Mouse (Mus musculus) left cerebral cortex, postnatal 4 days (tissue): ENCODE measurements at regions not wholly inside any gene's neighbourhood (a gene's known extent, or its start where the extent isn't known, plus 50 kb on each side); places are given as distances from the start of the nearest gene placed in this dataset.

Experiments used
- DNase-seq: peaks from one replicate; pipeline ENCODE4 v3.0.0-alpha.2; 2022
- intact Hi-C: fragments of 180-260 bp; cut with DNase I; formaldehyde crosslinking; loops from one replicate; pipeline ENCODE4 v1.15.1; 2025

DNA sequence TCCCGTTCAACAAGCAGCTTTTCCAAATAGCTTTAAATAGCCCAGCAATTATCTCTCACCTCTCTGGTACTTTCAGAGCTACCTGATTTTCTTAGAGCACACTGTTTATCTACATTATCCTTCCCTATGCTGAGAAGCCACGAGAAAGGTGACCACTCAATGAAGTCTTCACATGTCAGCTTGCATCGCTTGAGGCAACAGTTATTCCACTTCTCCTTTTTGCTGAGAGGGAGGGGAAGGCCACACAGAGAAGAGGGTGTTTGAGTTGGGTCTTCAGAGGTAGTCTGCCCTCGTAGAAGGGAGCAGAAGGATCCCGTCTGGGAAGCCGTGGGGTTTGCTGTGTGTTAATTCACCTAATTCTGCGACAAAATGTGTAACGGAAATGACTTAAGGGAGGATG is 106.3 kb upstream of the Arid2 start:
- no peak for DNase-seq

GRCm38 (mm10) chr15:96182313-96182712 is 105.0 kb upstream of the Arid2 start:
- intact Hi-C loops, result no loop called here
- DNase-seq, result no peak

More for the DNA sequence above, 106.3 kb upstream of the Arid2 start:
- intact Hi-C loops, result no loop called here

- DNase-seq, result no peak
- intact Hi-C loops, result no loop called here
Observed at GRCm38 (mm10) chr15:96183069-96183468, 104.2 kb upstream of the Arid2 start.

GRCm38 (mm10) chr15:96184666-96185065 is 102.7 kb upstream of the Arid2 start:
- no peak for DNase-seq
- intact Hi-C loops, result no loop called here

DNA sequence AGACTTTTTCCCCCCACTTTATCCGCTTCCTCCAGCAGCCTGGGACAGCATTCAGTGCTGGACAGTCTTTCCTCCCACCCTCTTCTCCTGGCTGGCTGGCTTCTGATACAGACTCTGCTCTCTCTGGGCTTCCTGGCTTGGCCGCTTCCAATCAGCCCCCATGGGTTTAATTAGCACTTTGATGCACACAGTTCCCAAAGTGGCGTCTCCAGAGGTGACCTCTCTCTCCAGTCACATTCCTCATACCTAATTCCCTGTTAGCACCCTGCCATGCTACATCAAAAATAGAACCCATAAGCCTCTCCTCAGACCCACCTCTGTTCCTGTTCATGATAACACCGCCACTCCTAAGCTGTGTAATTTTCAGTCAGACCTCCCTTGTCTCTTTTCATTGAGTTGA is 101.9 kb upstream of the Arid2 start:
- no peak for DNase-seq
- intact Hi-C loops, result no loop called here

- intact Hi-C loops, result no loop called here
- peak; percentile 53 for DNase-seq
Observed at GRCm38 (mm10) chr15:96185901-96186300, 101.4 kb upstream of the Arid2 start.

DNA sequence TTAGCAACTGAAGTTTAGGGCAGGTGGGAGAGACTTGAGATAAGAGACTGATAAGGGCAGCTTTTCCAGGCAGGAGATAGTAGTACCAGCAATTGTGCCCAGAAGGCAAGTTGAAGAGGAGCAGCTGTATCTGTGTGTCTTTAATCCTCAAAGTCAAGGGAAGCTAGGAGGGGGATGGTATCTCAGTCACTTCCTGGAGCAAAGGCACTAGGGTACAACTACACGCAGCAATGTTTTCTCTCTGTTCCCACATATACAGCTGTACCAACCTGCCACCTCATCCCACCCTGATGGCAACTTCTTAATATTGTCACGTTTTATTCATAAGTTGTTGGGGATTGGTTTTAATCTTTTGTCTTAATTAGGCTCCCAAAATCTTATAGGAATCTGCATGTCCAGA is 97.8 kb upstream of the Arid2 start:
- no peak for DNase-seq
- intact Hi-C loops, result no loop called here

DNA sequence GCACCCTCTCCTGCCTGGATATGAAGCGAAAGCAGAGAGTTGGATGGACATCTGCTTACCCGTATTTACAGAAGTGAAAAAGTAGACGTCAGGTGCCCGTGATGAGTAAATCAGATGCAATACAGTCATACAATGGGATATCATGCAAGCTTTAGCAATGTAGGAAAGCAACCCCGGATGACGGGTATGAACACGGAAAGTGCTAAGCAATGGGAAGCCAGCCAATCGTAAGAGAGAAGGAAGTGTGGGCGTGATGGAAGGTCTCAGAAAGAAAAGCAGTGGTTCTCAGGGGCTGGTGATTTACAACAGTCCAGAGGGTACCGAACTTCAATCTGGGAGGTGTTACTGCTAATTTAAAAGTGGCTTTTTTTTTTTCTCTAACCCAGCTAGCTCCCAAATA is 89.9 kb upstream of the Arid2 start:
- intact Hi-C loops, result no loop called here
- DNase-seq, result no peak

GRCm38 (mm10) chr15:96197932-96198331 is 89.4 kb upstream of the Arid2 start:
- intact Hi-C loops, result no loop called here
- no peak for DNase-seq

GRCm38 (mm10) chr15:96201273-96201672 is 86.0 kb upstream of the Arid2 start:
- intact Hi-C loops, result no loop called here
- no peak for DNase-seq

DNA sequence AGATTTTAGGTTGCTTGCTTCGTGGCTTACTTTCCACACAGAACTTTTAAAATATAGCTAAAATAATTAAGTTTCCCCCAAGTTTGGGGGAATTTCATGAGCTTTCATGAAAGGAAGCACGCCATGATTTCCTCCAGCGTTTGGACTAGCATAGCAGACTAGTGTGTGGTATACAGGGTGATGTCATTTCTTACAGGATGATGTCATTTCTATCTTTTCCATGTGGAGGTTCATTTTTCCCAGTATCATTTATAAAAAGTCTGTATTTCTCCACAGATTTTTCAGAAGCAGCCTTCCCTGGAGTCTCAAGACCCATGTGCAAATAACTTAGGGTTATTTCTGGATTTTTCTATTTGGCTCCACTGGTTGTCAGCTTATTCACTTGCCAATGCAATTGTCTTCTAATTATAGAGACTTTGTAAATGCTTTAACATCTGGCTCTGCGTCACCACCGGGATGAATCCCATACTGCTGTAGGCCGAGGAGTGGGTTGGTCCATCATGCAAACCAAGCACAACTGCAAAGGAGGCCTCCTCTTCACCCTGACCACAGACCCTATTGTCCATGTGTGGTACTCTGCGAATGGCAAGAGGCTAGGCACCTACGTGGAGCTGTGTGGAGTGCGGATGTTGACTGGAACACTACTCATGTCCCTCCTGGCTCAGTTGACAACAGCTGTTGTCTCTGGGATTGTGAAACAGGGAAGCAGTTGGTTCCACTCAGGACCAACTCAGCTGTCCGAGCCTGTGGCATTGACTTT is 85.4 kb upstream of the Arid2 start:
- intact Hi-C loops, result no loop called here
- no peak for DNase-seq

DNA sequence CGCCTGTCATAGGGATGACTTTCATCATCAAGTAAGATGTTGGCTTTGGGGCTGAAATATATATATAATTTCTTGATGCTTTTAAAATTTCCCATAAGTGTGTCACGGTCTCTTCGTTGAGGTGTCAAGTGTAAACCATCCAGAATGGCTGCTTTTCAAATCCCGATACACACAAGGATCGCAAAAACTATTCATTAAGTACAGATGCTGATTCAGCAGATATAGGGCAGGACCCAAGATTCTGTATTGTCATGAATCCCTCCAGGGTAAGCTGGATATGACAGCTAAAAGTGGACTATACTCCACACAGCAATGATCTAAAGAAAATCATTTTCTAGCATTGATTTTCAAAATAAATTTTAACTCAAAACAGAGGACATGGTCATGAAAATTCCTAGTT is 83.1 kb upstream of the Arid2 start:
- DNase-seq, result no peak
- intact Hi-C loops, result no loop called here

GRCm38 (mm10) chr15:96204623-96205022 is 82.7 kb upstream of the Arid2 start:
- intact Hi-C loops, result no loop called here

DNA sequence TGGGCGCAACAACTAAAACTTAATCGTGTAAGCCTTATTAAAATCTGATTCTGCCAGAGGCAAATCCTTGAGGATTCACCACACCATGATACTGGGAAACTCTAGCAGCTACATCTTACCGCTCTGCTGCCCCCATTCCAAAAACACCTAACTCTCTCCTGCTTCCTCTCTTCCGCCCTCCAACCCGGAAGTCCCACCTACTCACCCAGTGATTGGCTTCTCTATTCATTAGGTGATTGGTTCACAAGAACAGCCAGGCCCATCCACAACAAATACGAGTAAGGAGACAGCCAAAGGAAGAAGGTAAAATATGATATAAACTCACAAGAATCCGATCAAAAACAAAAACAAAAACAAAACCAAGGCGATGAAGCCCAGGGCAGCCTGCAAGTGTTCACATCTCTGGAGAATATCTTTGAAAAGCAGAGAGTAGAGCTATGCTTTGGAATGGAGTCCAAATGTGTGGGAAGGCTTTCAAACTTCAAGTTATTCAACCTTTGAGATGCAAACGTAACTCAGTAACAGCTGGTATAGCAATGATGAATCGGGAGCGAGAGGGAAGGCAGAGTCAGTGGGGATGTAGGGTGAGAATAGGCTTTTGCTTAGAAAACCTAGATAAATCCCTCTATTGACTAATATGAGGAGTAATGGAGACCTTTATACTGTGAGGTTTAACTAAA is 76.5 kb upstream of the Arid2 start:
- intact Hi-C loops, result no loop called here
- DNase-seq, result no peak

More at GRCm38 (mm10) chr15:96204623-96205022, 82.7 kb upstream of the Arid2 start:
- DNase-seq, result no peak

GRCm38 (mm10) chr15:96213541-96214312 is 73.6 kb upstream of the Arid2 start:
- DNase-seq, result no peak
- intact Hi-C loops, result no loop called here

DNA sequence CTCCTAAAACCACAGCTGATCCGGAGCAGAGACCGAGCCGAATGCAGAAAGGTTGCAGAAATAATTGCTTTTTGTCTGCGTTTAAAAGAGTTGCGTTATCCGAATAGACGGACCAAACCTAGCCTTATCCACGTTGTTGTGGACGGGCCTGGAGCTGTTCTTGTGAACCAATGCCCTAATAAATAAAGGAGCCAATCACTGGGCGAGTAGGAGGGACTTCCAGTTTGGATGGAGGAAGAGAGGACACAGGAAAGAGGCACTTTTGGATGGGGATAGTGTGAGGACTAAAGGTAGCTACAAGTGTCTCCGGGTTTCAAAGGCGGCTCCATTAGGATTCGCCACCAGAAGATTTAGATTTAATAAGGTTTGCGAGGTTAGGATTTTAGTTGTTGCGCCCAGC is 69.4 kb upstream of the Arid2 start:
- no peak for DNase-seq
- intact Hi-C loops, result no loop called here

DNA sequence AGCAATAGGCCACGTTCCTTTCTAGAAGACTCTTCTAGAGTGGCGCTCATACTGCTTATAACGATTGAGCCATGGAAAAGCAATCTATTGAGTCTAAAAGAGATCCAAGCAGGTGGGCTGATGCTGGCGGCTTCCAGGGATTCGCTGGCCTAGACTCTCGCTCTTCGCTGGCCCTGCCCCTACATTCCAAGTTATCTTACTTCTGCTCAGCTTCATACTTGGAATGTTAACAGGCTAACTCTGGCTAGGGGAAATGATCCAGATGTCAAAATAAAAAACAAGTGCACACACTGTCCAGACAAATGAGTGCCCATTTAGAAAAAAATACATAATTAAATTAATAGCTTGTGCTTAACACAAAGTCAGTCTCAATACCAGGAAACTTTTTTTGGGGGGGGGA is 67.6 kb upstream of the Arid2 start:
- intact Hi-C loops, result no loop called here
- DNase-seq, result no peak

DNA sequence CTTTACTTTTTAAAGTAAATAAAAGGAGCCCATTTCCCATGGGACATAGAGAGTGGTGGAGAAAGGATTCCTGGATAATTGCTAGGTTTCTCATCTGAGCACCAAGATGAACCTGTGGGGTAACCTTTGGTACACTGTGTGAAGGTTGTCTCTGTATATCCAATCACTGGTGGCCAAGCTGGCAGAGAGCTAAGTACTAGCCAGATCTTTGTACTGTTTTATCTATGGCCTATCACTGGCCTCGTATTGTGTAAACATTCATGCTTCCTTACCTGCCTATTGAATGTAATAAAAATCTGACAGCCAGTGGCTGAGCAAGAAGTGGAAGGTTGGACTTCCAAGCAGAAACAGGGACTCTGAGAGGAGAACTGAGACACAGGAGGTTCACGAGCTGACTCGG is 55.3 kb upstream of the Arid2 start:
- intact Hi-C loops, result no loop called here
- no peak for DNase-seq

DNA sequence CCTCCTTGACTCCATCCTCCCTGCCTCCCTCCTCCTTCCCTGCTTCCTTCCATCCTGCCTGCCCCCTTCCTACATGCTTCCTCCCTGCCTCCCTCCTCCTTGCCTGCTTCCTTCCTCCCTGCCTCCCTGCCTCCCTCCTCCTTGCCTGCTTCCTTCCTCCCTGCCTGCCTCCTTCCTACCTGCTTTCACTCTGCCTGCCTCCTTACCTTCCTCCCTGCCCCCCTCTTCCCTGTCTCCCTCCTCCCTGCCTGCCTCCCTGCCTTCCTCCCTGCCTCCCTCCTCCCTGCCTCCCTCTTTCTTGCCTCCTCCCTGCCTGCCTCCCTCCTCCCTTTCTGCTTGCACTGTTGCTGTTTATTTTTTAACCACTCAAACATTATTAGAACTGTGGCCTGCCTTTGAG is 54.2 kb upstream of the Arid2 start:
- no peak for DNase-seq
- intact Hi-C loops, result no loop called here

DNA sequence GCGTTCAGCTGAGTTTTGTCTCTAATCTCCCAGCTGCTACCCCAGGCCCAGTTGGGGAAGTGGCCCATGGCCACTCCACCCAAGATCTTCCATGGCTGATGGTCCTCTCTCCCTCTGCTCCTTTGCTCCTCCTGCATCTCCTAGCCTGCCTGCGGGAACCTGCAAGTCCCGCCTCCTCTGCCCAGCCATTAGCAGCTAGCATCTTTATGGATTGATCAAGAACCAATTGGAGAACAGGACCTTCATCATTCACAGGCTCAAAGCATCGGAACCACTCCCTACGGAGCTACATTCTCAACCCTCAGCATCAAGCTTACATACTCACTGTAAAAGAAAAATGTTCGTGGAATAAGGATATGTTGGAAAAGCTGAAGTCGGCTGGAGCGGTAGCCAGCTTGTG is 52.5 kb upstream of the Arid2 start:
- DNase-seq, result no peak
- intact Hi-C loops, result no loop called here
